ENCODE assay signal across 12 mouse cellular contexts in genomic region chr19:38723969-38724368, GRCm38 (mm10).
DNase-seq lines count a peak whose midpoint lies in the region; ATAC-seq lines count a peak whose summit lies in the region.
"Had no signal": no experiment of that assay in that cellular context is flagged by ENCODE, and none has a peak within 500 bp of the region (broad histone marks: within the 10 kb centered on the region; RNA-seq: fewer than 3 reads in every experiment).

No protein-coding gene starts in this region.

- peaks cover 2% of the 10 kb centered on the region; the same call in 1 of the 2 replicates for H3K36me3 ChIP-seq in forebrain, embryonic 14.5 days (ENCODE audit: control insufficient read depth, insufficient read depth, low read length)
- H3K36me3 ChIP-seq in forebrain, embryonic 16.5 days (ENCODE audit: control insufficient read depth, insufficient read depth), result no peaks in the 10 kb centered on the region
- H3K36me3 ChIP-seq in kidney, embryonic 14.5 days (ENCODE audit: control insufficient read depth, insufficient read depth, low read length), result no peaks in the 10 kb centered on the region
- H3K36me3 ChIP-seq: liver, embryonic 13.5 days had no signal

- 0 out of 2 replicates have a peak, but pooled peaks cover 6% of the 10 kb centered on the region for H3K4me1 ChIP-seq in forebrain, embryonic 14.5 days (ENCODE audit: control insufficient read depth, insufficient read depth, low read length)
- H3K4me1 ChIP-seq in forebrain, embryonic 16.5 days (replicated peaks; ENCODE audit: control insufficient read depth, insufficient read depth, low read length), result peaks cover 2% of the 10 kb centered on the region
- H3K4me1 ChIP-seq in kidney, embryonic 14.5 days (ENCODE audit: control insufficient read depth, insufficient read depth, low read length), result no peaks in the 10 kb centered on the region
- H3K4me1 ChIP-seq: liver, embryonic 13.5 days had no signal

- 0 out of 2 replicates have a peak, but pooled peaks have one; percentile 29 for ATAC-seq in forebrain, embryonic 14.5 days
- no peak for ATAC-seq in forebrain, embryonic 16.5 days
- no peak for ATAC-seq in erythroid progenitor cell, adult 5-6 weeks (replicated peaks; ENCODE audit: low FRiP score, poor library complexity, severe bottlenecking)
- no peak for ATAC-seq in kidney, embryonic 14.5 days (ENCODE audit: low FRiP score, low TSS enrichment)

- H3K4me2 ChIP-seq in forebrain, embryonic 14.5 days (ENCODE audit: low read length), result no peak overlapping the region
- no peak overlapping the region for H3K4me2 ChIP-seq in forebrain, embryonic 16.5 days (ENCODE audit: low read length)
- no peak overlapping the region for H3K4me2 ChIP-seq in kidney, embryonic 14.5 days (replicated peaks; ENCODE audit: low read depth, low read length)
- H3K4me2 ChIP-seq: liver, embryonic 13.5 days had no signal

- 0 out of 2 replicates have a peak overlapping the region, but pooled peaks have one; percentile 7 for H3K9ac ChIP-seq in forebrain, embryonic 14.5 days (ENCODE audit: low read length)
- H3K9ac ChIP-seq in forebrain, embryonic 16.5 days (replicated peaks; ENCODE audit: low read depth, low read length), result no peak overlapping the region
- no peak overlapping the region for H3K9ac ChIP-seq in kidney, embryonic 14.5 days (ENCODE audit: low read depth, low read length)
- H3K9ac ChIP-seq: liver, embryonic 13.5 days had no signal

- no peaks in the 10 kb centered on the region for H3K9me3 ChIP-seq in forebrain, embryonic 14.5 days (replicated peaks; ENCODE audit: control insufficient read depth, low read length)
- H3K9me3 ChIP-seq in forebrain, embryonic 16.5 days (ENCODE audit: control insufficient read depth, low read length), result no peaks in the 10 kb centered on the region
- no peaks in the 10 kb centered on the region for H3K9me3 ChIP-seq in kidney, embryonic 14.5 days (ENCODE audit: control insufficient read depth, low read length)
- H3K9me3 ChIP-seq: liver, embryonic 13.5 days had no signal

- no peaks in the 10 kb centered on the region for H3K27me3 ChIP-seq in forebrain, embryonic 14.5 days (replicated peaks; ENCODE audit: control insufficient read depth, insufficient read depth, low read length)
- H3K27me3 ChIP-seq in forebrain, embryonic 16.5 days (replicated peaks; ENCODE audit: control insufficient read depth, insufficient read depth, low read length), result no peaks in the 10 kb centered on the region
- no peaks in the 10 kb centered on the region for H3K27me3 ChIP-seq in kidney, embryonic 14.5 days (ENCODE audit: control insufficient read depth, insufficient read depth, low read length)
- H3K27me3 ChIP-seq: liver, embryonic 13.5 days had no signal

- 26% methylated on average over 5 of the region's 5 CpGs for WGBS in forebrain, embryonic 14.5 days
- WGBS in forebrain, embryonic 16.5 days, result 19% methylated on average over 5 of the region's 5 CpGs
- 68% methylated on average over 5 of the region's 5 CpGs for WGBS in kidney, embryonic 14.5 days

- DNase-seq in forebrain, embryonic 14.5 days (ENCODE audit: low spot score), result peak; percentile 56
- DNase-seq in layer of hippocampus, adult 18-20 months (ENCODE audit: low spot score in 2 of 2), result peak; percentile 5 to 75
- no peak for DNase-seq in layer of hippocampus, postnatal 10 days (ENCODE audit: low spot score in 2 of 2)
- peak; percentile 70 for DNase-seq in 3T3-L1 (ENCODE audit: low read depth, low spot score)
- peak; percentile 70 for DNase-seq in fibroblast of lung, adult 2 months (ENCODE audit: low read depth)
- DNase-seq: adrenal gland, postnatal 10 days; kidney, adult 11 months; liver, embryonic 13.5 days had no signal

- no peak overlapping the region for H3K4me3 ChIP-seq in forebrain, embryonic 14.5 days (ENCODE audit: low read depth, low read length)
- H3K4me3 ChIP-seq in forebrain, embryonic 16.5 days (replicated peaks; ENCODE audit: low read length), result no peak overlapping the region
- H3K4me3 ChIP-seq in kidney, embryonic 14.5 days (ENCODE audit: low read length), result no peak overlapping the region
- H3K4me3 ChIP-seq: liver, embryonic 13.5 days had no signal

- H3K27ac ChIP-seq in forebrain, embryonic 14.5 days (ENCODE audit: low read depth, low read length), result no peak overlapping the region
- no peak overlapping the region for H3K27ac ChIP-seq in forebrain, embryonic 16.5 days (ENCODE audit: low read length)
- H3K27ac ChIP-seq in kidney, embryonic 14.5 days (ENCODE audit: low read depth, low read length), result no peak overlapping the region
- H3K27ac ChIP-seq: liver, embryonic 13.5 days; macrophage had no signal

Comparison
In these comparisons a context has a peak if more than half of its experiments do, and no peak if none do; other contexts are left out.
1. DNase-seq: peak in forebrain, embryonic 14.5 days (single experiment), layer of hippocampus, adult 18-20 months (2 of 2), 3T3-L1 (single experiment) and fibroblast of lung, adult 2 months (single experiment); none in layer of hippocampus, postnatal 10 days (0 of 2).